Mouse (Mus musculus) frontal cortex, postnatal 14 days (tissue): ENCODE data around the gene Tmcc3.

Source experiments
- DNase-seq, 2 experiments: peaks; one replicate each; pipeline ENCODE4 v3.0.0; 2022; ENCODE audit warnings: low spot score in 2 of 2

Tmcc3 gene

DNA sequence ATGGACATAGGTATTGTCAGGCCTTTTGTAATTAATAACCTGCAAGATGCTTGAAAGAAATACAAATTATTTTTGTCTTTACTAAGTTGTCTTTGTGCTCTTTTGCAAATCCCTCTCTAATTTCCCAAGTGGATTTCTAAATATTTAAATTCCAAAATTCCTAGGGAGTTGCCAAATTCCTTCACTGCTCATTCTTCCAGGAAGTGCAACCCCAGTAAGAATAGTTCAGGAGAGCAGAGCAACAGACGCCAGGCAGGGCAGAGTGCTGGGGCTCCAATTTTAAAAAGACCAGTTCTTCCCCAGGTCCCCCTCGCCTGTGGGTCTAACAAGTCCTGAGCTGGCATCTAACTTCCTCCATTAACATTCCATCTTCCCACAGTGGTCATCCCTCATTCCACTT, 239.3 kb downstream of the Tmcc3 start:
- no peak for DNase-seq

DNA sequence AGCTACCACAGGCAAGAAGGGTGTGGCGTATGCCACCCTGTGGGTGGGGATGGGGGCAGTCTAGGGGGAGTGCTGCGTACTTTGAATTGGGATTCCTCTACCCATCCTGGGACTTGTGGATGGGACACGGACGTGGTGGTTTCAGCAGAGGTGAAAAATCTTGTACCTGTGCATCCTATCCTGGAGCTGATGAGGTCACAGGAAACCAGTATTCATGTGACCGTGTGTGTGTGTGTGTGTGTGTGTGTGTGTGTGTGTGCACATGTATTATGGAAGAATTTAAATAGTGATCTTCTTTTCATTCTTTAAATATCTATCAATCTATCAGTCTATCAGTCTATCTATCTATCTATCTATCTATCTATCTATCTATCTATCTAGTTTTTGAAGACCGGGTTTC, 239.8 kb downstream of the Tmcc3 start:
- DNase-seq: no peak

DNA sequence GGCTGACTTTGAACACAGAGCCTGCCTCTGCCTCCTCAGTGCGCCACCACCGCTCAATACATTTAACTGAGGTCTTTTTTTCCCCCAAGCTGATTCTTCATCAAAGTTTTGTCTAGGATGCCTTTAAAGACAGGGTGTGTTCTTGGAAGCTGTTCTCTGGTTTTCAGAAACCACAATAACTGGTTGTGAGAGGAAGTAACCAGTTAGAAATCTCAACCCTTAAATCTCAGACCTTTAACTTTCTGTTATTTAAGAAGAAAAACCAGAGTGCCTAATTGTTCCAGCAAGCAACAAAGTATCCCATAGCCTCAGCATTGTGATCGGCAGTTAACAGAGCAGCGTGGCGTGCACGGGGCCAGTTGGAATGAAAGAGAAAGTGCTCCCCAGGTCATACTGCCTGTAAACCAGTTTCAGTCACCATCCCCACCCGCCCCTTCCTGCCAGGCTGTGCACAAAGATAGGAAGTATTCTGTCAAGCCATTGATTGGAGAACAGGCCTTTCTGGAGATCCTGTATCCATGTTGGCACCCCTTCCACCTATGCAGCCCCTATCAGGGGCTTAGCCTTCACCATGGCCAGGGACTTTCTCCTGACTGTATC, 240.3 kb downstream of the Tmcc3 start:
- DNase-seq: no peak

DNA sequence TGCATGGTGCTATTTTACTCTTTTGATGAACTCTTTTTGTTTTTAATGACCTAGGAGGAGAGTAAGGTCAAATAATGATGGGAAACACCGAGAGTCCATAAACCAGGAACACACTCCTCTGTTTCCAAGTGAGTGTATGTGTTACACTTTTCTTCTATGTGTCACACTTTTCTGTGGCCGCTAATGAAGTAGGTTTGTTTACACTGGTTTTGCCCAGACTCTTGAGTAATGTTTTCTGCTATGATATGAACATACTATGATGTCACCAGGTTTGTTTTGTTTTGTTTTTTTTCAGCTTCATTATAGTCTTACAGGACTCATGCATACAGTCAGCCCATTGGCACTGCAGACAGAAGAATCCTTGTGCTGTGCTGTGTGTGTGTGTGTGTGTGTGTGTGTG, 243.6 kb downstream of the Tmcc3 start:
- DNase-seq: no peak

DNA sequence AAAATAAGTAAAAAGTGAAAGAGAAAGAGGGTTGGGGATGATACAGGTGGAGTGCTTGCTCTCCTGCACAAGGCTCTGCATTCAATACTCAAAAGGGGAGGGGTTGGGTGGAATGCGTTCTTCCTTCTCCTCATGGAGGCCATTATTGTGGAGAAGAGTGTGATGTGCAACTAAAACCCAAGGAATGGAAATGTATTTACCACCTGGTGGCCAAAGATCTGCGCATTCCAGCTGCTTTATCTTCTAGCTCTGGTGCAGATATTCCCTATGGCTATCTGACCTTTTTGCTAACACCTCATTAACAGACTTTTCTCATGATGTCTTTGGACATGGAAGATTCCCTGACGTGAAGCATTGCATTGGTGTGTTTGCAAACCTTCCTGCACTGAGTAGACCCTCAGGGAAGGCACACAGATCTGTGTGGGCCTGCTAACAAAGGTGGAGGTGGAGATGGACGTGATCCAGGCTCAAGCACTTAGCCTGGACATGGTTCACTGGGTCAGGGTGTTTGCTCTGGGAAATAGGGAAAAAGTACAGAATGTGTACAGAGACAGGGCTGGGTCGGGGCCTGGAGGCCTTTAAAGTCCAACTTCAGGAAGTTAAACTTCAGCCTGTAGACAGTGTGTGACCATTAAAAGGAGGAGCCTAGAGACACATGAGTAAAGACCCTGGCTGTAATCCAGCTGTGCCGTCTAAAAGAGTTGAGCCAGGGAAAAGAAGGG, 245.8 kb downstream of the Tmcc3 start:
- no peak for DNase-seq

DNA sequence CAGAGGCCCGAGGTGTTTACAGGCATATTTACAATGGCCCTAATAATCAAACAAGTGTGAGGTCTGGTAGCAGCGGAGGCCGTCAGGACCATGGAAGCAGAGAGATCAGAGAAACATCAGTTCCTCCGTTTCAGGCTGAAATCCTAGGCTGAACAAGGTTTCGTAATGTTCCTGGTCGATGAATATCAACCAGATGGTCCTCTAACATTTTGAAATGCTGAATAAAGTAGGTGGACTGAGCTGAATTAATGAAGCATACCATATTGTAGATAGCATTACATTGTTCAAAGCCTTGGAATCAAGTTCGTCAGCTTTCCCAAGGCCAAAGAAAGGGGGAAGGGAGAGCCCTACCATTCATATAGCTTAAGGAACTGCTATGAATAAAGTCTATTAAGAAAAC, 247.1 kb downstream of the Tmcc3 start:
- DNase-seq: no peak

DNA sequence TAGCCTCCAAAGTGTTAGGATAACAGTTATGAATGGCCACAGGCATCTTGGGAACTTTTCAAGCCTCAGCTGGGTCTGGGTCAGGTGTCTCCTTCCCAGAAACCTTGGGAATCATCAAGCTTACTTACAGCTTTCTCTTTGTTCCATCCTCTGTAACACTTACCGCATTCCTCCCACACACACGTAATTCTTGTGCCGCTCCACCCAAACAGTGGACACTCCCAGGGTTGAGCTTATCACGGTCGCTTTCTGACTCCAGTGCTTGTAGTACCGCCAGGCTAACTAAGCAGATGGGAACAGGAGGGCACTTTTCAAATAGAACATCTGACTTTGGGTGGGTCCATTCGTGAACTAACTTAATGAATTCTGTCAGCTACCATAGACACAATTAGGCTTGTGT, 249.6 kb downstream of the Tmcc3 start:
- no peak for DNase-seq

DNA sequence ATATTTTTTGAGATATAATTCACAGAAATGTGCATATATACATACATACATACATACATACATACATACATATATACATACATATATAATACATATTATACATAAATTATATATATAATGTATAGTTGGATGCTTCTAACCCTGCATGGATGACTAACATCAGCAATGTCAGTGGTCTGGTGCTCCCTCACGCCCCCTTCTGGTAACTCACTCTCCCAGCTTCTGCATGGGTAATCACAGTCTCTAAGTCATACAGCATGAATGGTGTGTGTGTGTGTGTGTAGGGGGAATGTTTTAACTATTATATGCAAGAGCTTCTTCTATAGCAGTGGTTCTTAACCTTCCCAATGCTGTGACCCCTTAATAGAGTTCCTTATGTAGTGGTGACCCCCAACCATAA, 250.4 kb downstream of the Tmcc3 start:
- no peak for DNase-seq

DNA sequence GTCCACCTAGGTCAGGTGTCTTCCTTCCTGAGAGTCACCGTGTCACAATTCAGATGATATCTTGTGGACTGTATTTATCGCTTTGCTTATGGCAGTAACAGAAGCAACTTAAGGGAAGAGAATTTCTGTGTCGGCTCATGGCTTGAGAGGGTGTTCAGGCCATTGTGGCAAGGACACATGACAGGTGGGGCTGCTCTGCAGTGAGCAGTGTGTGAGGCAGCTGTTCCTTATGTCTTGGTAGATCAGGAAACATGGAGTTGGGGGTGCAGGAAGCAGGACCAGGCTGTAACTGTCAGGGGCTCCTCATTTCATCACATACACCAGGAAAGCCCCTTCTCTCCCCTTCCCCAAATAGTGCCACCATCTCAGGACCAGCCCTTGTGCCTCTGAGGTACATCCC, 251.2 kb downstream of the Tmcc3 start:
- no peak for DNase-seq

DNA sequence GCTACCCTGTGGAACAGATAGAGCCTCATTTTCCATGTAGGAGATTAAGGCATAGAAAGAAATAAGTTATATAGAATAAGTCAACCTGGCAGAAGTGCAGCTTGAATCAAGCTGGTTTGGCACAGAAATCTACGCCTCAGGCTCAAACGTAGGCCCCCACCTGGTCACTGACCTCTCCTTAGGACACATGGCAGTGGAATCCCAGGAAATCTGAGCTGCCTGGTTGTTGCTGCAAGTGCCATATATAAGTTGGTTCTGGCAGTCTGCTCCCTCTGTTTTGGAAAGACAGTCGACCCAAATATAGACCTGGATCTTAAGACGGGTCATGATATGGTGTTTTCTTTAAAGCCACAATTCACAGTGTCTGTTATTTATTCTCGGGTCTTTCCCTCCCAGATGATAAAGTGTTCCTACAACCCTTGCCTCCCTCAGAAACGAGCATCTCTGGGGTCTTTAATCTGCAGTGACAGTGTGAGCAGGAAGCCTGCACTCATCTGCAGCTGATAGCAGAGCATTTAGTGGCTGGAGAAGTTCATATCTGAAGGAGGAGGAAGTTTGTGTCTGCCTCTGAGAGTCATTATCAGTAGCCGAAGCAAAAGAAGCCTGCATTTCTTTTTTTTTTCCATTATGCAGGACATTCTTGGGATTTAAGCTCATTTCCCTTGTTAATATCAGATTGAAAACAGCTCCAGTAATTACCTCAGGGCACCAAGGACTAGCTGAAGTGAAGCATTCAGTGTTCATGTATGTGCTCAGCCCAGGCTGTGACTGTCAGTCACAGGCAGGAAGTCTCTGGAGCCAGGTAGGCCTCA, 253.9 kb downstream of the Tmcc3 start:
- no peak for DNase-seq

DNA sequence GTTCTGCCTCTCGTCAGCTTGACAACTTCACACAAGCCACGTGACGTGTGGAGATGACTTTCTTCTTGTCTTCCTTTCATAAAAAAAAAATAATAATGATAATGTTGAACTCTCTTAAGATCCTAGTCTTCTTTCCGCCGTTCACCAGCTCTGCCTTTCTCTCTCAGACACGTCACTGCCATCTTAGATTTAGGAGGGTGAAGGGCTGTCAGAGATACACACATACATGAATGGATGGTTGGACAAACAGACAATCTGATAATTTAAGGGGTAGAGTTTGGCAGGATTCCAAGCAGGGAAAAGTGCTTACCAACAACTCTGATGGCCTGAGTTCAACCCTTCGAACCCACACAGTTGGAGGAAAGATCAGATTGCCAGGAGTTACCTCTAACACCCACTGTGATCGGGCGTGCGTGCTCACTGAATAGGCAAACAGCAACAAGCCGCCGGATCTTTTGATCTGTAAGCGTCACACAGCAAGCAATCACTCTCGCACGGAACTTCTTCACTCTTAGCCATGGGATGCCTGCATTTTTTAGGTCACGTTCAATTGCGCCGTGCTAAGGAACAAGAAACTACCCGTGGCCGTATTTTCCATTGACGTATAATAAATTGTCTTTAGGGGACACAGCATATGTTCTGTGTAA, 254.6 kb downstream of the Tmcc3 start:
- no peak for DNase-seq

DNA sequence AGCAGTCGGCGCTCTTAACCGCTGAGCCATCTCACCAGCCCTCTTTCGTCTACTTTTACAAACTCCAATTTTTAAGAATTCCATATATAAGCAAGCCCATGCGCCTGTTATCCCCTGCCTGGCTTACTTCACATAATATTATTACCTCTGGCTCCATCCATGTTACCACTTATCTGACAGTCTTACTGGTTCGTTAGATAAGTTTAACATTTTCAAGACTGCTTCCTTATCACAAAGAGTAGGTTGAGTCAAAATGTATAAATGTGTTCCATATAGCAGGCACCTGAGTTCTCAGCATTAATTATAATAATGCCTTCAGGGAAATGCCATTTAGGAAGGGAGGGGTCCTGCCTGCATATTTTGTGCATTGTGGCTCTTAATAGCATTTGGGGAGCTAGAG, 255.5 kb downstream of the Tmcc3 start:
- no peak for DNase-seq

DNA sequence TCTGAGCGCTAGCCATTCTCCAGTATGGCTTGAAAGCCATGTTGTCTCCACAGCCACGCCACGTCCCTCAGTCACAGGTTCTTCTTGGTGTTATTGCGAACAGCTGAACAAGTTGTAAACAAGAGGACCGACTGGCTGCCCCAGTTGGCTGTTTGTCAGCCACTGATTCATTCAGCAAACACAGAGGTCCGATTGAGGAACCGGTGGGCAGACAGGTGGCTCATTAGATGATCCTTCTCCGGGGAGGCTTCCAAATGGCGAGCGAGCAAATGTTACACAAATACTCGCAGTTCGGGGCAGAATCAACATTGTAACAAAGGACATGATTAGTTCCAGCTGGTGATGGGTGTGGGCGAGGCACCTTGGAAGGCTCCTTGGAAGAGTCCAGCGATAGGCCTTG, 256.2 kb downstream of the Tmcc3 start:
- no peak for DNase-seq

DNA sequence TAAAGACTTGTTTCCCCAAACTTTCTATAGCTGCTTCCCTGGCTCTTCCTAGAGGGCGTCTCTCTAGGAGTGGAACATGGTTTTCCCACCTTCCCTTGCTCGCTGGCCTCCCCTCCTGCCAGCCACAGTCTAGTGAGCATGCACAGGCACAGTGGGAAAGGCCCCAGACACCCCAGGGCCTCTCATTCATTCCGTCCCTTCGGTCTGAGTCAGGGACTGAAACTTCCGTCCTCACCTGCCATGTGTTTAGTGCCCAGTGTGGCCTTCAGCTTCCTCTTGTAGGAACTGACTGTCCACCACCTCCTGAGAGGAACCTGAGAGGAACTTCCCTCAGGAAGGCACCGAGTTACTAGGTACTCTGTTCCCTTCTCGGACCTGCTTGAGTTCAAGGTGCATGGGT, 257.1 kb downstream of the Tmcc3 start:
- DNase-seq: no peak

DNA sequence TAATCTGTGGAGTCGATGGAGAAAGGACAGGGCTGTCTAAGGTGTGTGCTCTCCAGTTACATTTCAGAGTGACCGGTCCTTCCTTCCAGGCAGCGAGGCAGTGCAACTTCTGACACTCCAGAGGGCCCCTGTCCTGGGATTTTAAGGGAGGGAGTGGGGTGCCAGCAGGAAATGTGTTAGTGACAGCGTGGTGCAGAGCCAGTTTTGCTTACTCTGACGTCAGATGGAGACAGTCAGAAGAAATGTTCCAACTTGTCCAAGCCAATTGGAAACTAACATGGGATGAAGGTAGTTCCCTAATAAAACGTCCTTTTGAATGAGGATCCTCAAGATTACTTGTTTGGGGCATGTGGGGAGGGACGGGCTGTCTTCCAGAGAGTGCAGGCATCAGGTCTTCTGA, 258.0 kb downstream of the Tmcc3 start:
- DNase-seq: no peak

DNA sequence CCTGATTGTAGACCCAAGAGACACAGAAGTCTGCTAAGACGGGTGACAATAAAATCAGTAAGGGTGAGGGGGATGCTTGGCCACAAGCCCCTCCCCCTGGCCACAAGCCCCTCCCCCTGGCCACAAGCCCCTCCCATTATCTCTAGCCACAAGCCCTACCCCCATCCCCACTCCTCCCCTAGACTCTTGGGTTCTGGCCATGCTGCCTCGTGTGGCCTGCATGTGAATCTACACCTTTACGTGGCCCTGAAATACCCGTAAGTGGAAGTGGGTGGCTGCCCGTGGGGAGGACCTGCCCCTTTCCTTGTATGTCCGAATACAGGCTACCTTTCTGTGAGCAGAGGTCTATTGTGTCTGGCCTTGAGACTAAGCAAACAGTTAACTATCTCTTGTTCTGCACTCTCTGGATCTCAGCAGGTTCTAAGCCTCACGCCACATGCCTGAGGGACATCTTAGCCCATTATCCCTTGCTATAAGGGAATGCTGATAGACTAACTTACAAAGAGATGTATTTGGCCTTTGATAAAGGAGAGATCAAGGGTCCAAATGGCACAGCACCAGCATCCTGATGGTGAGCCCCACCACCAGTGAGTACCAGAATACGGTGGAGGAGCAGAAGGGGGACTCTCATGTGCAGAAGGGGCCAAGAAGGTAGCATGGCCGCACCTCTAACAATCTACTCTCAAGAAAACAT, 260.3 kb downstream of the Tmcc3 start:
- no peak for DNase-seq

DNA sequence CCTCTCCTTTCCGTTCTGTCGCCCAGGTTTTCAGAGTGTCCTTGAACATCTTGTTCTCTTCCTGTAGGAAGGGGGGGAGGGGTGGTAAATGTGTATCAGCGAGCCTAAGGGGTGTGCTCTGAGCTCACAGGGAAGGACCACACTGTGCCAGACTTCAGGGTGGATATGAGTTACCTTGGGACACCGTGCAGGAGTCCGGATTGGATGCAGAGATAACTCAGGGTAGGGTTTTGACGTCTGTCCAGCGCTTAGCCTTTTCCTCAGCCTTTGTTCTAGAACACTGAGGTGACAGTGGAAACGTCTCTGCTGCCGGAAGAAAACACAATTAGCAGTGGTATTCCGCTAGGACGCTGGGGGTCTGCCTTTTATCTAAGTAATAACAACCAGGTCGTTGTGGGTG, 261.0 kb downstream of the Tmcc3 start:
- no peak for DNase-seq

DNA sequence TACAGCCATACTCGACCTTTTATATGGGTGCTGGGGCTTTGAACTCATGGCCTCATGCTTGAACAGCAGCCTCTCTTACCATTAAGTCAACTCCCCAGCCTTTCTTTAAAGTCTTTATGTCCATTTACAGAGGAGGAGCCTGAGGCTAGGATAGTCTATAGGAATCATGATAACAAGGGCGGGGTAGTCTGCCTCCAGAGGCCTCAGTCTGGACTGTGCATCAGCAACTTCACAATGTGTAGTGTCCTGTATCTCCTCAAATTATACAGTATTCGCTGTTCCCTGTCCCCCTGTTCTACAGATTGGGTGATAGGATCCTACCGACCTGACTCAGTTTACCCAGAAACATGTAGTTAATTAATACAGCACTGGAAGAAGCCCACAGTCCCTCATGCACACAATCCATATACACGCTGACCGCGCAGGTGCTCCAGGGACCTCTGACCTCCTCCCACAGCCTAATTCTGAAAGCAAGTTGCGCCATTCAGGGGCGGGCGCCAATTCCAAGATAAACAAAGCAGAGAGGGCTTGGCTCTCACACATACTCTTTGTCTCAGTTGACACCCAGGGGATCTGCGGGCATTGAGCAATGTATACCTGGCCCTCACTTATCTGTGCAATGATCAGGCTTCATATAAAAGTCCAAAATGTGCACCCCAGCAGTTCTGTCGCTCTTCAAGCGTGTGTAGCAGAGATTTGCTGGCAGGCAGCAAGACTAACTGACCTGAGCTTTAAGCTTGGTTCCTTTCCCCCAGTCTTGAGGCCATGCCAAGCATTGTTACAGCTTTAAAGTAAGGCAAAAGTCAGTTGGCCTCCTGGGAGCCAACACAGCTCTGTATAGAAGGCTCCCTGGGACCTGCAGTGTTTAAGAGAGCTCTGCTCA, 262.9 kb downstream of the Tmcc3 start:
- no peak for DNase-seq

DNA sequence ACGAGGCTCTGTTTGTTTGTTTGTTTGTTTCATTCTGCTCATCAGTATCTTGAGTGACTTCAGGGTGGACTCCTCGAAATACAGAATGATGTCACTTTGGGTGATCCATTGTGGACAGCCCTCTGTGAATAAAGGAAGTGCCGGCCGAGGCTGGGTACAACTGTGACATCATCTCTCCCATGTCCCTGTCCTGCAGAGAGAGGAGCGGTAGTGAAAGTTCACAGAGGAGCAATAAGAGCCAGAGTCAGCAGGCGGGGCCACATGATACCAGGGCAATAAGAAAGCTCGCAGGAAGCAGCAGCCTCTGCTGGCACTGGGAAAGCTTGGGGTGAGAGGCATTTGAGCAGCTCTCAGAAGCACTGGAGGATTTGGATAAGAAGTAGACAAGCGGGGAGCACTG, 264.2 kb downstream of the Tmcc3 start:
- no peak for DNase-seq

DNA sequence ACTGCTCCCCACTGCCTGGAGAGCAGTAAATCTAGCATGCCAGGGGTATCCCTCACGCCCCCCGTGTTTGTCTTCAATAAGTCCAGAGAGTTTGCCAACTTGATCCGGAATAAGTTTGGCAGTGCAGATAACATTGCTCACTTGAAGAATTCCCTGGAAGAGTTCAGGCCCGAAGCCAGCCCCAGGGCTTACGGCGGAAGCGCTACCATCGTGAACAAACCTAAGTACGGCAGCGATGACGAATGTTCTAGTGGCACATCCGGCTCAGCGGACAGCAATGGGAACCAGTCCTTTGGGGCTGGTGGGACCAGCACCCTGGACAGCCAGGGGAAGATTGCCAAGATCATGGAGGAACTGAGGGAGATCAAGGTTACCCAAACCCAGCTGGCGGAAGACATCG, 267.1 kb downstream of the Tmcc3 start:
- DNase-seq: no peak

DNA sequence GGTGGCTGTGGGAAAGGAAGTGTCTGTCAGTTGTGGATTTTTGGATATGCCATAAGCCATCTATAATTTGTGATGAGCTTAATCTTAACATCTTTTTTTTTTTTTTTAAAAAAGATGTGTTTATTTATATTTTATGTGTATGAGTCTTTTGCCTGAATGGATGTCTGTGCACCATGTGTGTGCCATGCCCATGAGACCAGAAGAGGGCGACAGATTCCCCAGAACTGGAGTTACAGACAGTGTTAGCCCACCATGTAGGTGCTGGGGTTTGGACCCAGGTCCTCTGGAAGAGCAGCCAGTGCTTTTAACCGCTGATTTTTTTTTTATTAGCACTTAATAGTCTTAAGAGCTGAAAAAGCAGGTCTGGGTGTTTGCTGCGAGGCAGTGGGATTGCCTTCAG, 269.6 kb downstream of the Tmcc3 start:
- no peak for DNase-seq
